In genomic region chr11:49245634-49246415, GRCm38 (mm10) we compare ENCODE assay signal across 8 mouse cellular contexts. TPM values are rescaled to one million over a fixed set of nuclear protein-coding genes. Genes with fewer than 3 reads are reported as not detected.
A peak's percentile ranks its signal among the peaks of the same experiment; 100 is the strongest.
DNase-seq lines count a peak whose midpoint lies in the region; ATAC-seq and TF ChIP-seq lines count a peak whose summit lies in the region.

No protein-coding gene starts in this region.

- H3K36me3 ChIP-seq in kidney, postnatal 0 days (ENCODE audit: insufficient read depth, low read length), result no peaks in the 10 kb centered on the region
- H3K36me3 ChIP-seq in embryonic facial prominence, embryonic 11.5 days (replicated peaks; ENCODE audit: control insufficient read depth, insufficient read depth, low read depth, low read length), result no peaks in the 10 kb centered on the region
- no peaks in the 10 kb centered on the region for H3K36me3 ChIP-seq in limb, embryonic 13.5 days
- H3K36me3 ChIP-seq in neural tube, embryonic 15.5 days, result no peaks in the 10 kb centered on the region

- peaks cover 39% of the 10 kb centered on the region; the same call in 1 of the 2 replicates for H3K4me1 ChIP-seq in kidney, postnatal 0 days (replicated peaks; ENCODE audit: insufficient read depth, low read length)
- H3K4me1 ChIP-seq in embryonic facial prominence, embryonic 11.5 days (ENCODE audit: control insufficient read depth, insufficient read depth, low read length), result no peaks in the 10 kb centered on the region
- peaks cover 45% of the 10 kb centered on the region for H3K4me1 ChIP-seq in limb, embryonic 13.5 days
- H3K4me1 ChIP-seq in neural tube, embryonic 15.5 days, result peaks cover 53% of the 10 kb centered on the region

- peak overlapping the region; percentile 92 for H3K27ac ChIP-seq in kidney, postnatal 0 days
- no peak overlapping the region for H3K27ac ChIP-seq in embryonic facial prominence, embryonic 11.5 days (replicated peaks; ENCODE audit: low read depth, low read length)
- H3K27ac ChIP-seq in limb, embryonic 13.5 days, result no peak overlapping the region
- H3K27ac ChIP-seq in neural tube, embryonic 15.5 days (replicated peaks), result no peak overlapping the region

- ATAC-seq in kidney, postnatal 0 days (replicated peaks; ENCODE audit: low FRiP score, low read depth), result no peak
- no peak for ATAC-seq in embryonic facial prominence, embryonic 11.5 days (replicated peaks; ENCODE audit: insufficient number of reproducible peaks, low FRiP score, low TSS enrichment, low read depth)
- ATAC-seq in limb, embryonic 13.5 days (ENCODE audit: low FRiP score, low read depth), result no peak
- ATAC-seq in neural tube, embryonic 15.5 days (ENCODE audit: low FRiP score), result no peak

- TF ChIP-seq CTCF in kidney, postnatal 0 days (IDR thresholded peaks at IDR 0.05; ENCODE audit: low read depth), result no peak

- H3K9ac ChIP-seq in kidney, postnatal 0 days (ENCODE audit: low read depth, low read length), result peak overlapping the region; percentile 28; the same call in 1 of the 2 replicates
- no peak overlapping the region for H3K9ac ChIP-seq in embryonic facial prominence, embryonic 11.5 days (replicated peaks; ENCODE audit: low read length)
- no peak overlapping the region for H3K9ac ChIP-seq in limb, embryonic 13.5 days
- no peak overlapping the region for H3K9ac ChIP-seq in neural tube, embryonic 15.5 days (replicated peaks)

- H3K4me2 ChIP-seq in kidney, postnatal 0 days (ENCODE audit: low read length), result peak overlapping the region; percentile 55
- H3K4me2 ChIP-seq in embryonic facial prominence, embryonic 11.5 days (ENCODE audit: low read depth, low read length), result peak overlapping the region; percentile 22; the same call in 1 of the 2 replicates
- H3K4me2 ChIP-seq in limb, embryonic 13.5 days (replicated peaks), result peak overlapping the region; percentile 70
- peak overlapping the region; percentile 78 for H3K4me2 ChIP-seq in neural tube, embryonic 15.5 days

- H3K9me3 ChIP-seq in kidney, postnatal 0 days (replicated peaks; ENCODE audit: low read length), result no peaks in the 10 kb centered on the region
- no peaks in the 10 kb centered on the region for H3K9me3 ChIP-seq in embryonic facial prominence, embryonic 11.5 days (replicated peaks; ENCODE audit: control insufficient read depth, low read length)
- no peaks in the 10 kb centered on the region for H3K9me3 ChIP-seq in limb, embryonic 13.5 days
- no peaks in the 10 kb centered on the region for H3K9me3 ChIP-seq in neural tube, embryonic 15.5 days (replicated peaks)

- no peaks in the 10 kb centered on the region for H3K27me3 ChIP-seq in kidney, postnatal 0 days (ENCODE audit: insufficient read depth, low read length)
- H3K27me3 ChIP-seq in embryonic facial prominence, embryonic 11.5 days (ENCODE audit: control insufficient read depth, insufficient read depth, low read length), result no peaks in the 10 kb centered on the region
- no peaks in the 10 kb centered on the region for H3K27me3 ChIP-seq in limb, embryonic 13.5 days
- H3K27me3 ChIP-seq in neural tube, embryonic 15.5 days (replicated peaks), result no peaks in the 10 kb centered on the region

- WGBS in kidney, postnatal 0 days, result 23% methylated on average over 12 of the region's 12 CpGs
- 28% methylated on average over 12 of the region's 12 CpGs for WGBS in embryonic facial prominence, embryonic 11.5 days
- WGBS in limb, embryonic 13.5 days, result 35% methylated on average over 12 of the region's 12 CpGs
- 45% methylated on average over 12 of the region's 12 CpGs for WGBS in neural tube, embryonic 15.5 days

- peak overlapping the region; percentile 45 for H3K4me3 ChIP-seq in kidney, postnatal 0 days (replicated peaks; ENCODE audit: low read depth, low read length)
- no peak overlapping the region for H3K4me3 ChIP-seq in embryonic facial prominence, embryonic 11.5 days (ENCODE audit: low read depth, low read length)
- peak overlapping the region; percentile 54 for H3K4me3 ChIP-seq in limb, embryonic 13.5 days
- 0 out of 2 replicates have a peak overlapping the region, but pooled peaks have one; percentile 76 for H3K4me3 ChIP-seq in neural tube, embryonic 15.5 days (replicated peaks)

- DNase-seq in kidney, postnatal 0 days (ENCODE audit: low spot score), result peak; percentile 25
- DNase-seq in kidney, postnatal 36 days, result no peak
- no peak for DNase-seq in embryonic facial prominence, embryonic 11.5 days (ENCODE audit: low spot score)
- DNase-seq in spleen, postnatal 4 days (ENCODE audit: low spot score in 2 of 2), result no peak
- DNase-seq in right cerebral cortex, postnatal 10 days (ENCODE audit: low spot score in 2 of 2), result no peak
- DNase-seq in right cerebral cortex, postnatal 14 days, result no peak

RNA-seq across cellular contexts. Expression of gene Mgat1, which starts 1.8 kb away (rescaled TPM):
- 75.2 and 82.7 TPM in 2 replicates for polyA plus RNA-seq in kidney, postnatal 0 days (2015; fragmentation: Nextera tagmentation; extraction: Ambion mirVana)
- 26.4 and 32.8 TPM in 2 replicates for polyA plus RNA-seq in embryonic facial prominence, embryonic 11.5 days (2014; fragmentation: Nextera tagmentation; extraction: Ambion mirVana)
- polyA plus RNA-seq in limb, embryonic 13.5 days (2015; fragmentation: Nextera tagmentation; extraction: Ambion mirVana), result 56.3 and 60.7 TPM in 2 replicates
- polyA plus RNA-seq in neural tube, embryonic 15.5 days (2015; fragmentation: Nextera tagmentation; extraction: Ambion mirVana), result 34.0 and 46.2 TPM in 2 replicates

RNA-seq across cellular contexts. Expression of gene Olfr1393, which starts 32.3 kb away (rescaled TPM):
- polyA plus RNA-seq in kidney, postnatal 0 days (2015; fragmentation: Nextera tagmentation; extraction: Ambion mirVana), result 0.13 and 0.14 TPM in 2 replicates
- polyA plus RNA-seq in embryonic facial prominence, embryonic 11.5 days (2014; fragmentation: Nextera tagmentation; extraction: Ambion mirVana), result 0.17 TPM in 1 of 2 replicates, not detected in the other
- not detected in 2 replicates for polyA plus RNA-seq in limb, embryonic 13.5 days (2015; fragmentation: Nextera tagmentation; extraction: Ambion mirVana)
- polyA plus RNA-seq in neural tube, embryonic 15.5 days (2015; fragmentation: Nextera tagmentation; extraction: Ambion mirVana), result not detected in 2 replicates

RNA-seq across cellular contexts. Expression of gene Olfr1392, which starts 39.3 kb away (rescaled TPM):
- 0.06 and 0.07 TPM in 2 replicates for polyA plus RNA-seq in kidney, postnatal 0 days (2015; fragmentation: Nextera tagmentation; extraction: Ambion mirVana)
- polyA plus RNA-seq in embryonic facial prominence, embryonic 11.5 days (2014; fragmentation: Nextera tagmentation; extraction: Ambion mirVana), result not detected in 2 replicates
- 0.06 TPM in 1 of 2 replicates, not detected in the other for polyA plus RNA-seq in limb, embryonic 13.5 days (2015; fragmentation: Nextera tagmentation; extraction: Ambion mirVana)
- polyA plus RNA-seq in neural tube, embryonic 15.5 days (2015; fragmentation: Nextera tagmentation; extraction: Ambion mirVana), result not detected in 2 replicates

RNA-seq across cellular contexts. Expression of gene Zfp62, which starts 42.7 kb away (rescaled TPM):
- 29.4 and 29.8 TPM in 2 replicates for polyA plus RNA-seq in kidney, postnatal 0 days (2015; fragmentation: Nextera tagmentation; extraction: Ambion mirVana)
- polyA plus RNA-seq in embryonic facial prominence, embryonic 11.5 days (2014; fragmentation: Nextera tagmentation; extraction: Ambion mirVana), result 64.0 and 66.1 TPM in 2 replicates
- polyA plus RNA-seq in limb, embryonic 13.5 days (2015; fragmentation: Nextera tagmentation; extraction: Ambion mirVana), result 44.5 and 48.8 TPM in 2 replicates
- polyA plus RNA-seq in neural tube, embryonic 15.5 days (2015; fragmentation: Nextera tagmentation; extraction: Ambion mirVana), result 33.6 and 38.2 TPM in 2 replicates

RNA-seq across cellular contexts. Expression of gene Olfr10, which starts 58.7 kb away (rescaled TPM):
- polyA plus RNA-seq in kidney, postnatal 0 days (2015; fragmentation: Nextera tagmentation; extraction: Ambion mirVana), result not detected in 2 replicates
- not detected in 2 replicates for polyA plus RNA-seq in embryonic facial prominence, embryonic 11.5 days (2014; fragmentation: Nextera tagmentation; extraction: Ambion mirVana)
- polyA plus RNA-seq in limb, embryonic 13.5 days (2015; fragmentation: Nextera tagmentation; extraction: Ambion mirVana), result not detected in 2 replicates
- polyA plus RNA-seq in neural tube, embryonic 15.5 days (2015; fragmentation: Nextera tagmentation; extraction: Ambion mirVana), result not detected in 2 replicates

Comparison
In these comparisons a context has a peak if more than half of its experiments do, and no peak if none do; other contexts are left out.
1. H3K4me2 ChIP-seq: peak in every context shown above with its lines; median percentile 78 in neural tube, embryonic 15.5 days; 70 in limb, embryonic 13.5 days; 55 in kidney, postnatal 0 days; 22 in embryonic facial prominence, embryonic 11.5 days.